In genomic region chr16:23987341-23988156, GRCm38 (mm10) we compare ENCODE assay signal across 9 mouse cellular contexts. TPM values are rescaled to one million over a fixed set of nuclear protein-coding genes. Genes with fewer than 3 reads are reported as not detected.
DNase-seq lines count a peak whose midpoint lies in the region; ATAC-seq and TF ChIP-seq lines count a peak whose summit lies in the region.
"Had no signal": no experiment of that assay in that cellular context is flagged by ENCODE, and none has a peak within 500 bp of the region (broad histone marks: within the 10 kb centered on the region; RNA-seq: fewer than 3 reads in every experiment).

No protein-coding gene starts in this region.

- DNase-seq in 416B (ENCODE audit: low read depth) = peak; percentile 44
- no peak for DNase-seq in ES-E14 (ENCODE audit: low read depth, low spot score)
- peak; percentile 51 for DNase-seq in embryo, embryonic 10 days (ENCODE audit: low spot score)
- DNase-seq in heart, postnatal 0 days (ENCODE audit: low spot score) = no peak
- peak; percentile 65 to 79 for DNase-seq in kidney, postnatal 4 days
- no peak for DNase-seq in layer of hippocampus, adult 9-11 months

- no peak for TF ChIP-seq CTCF in heart, postnatal 0 days (IDR thresholded peaks at IDR 0.05; ENCODE audit: low read depth)
- TF ChIP-seq CTCF in testis, adult 2 months (IDR thresholded peaks at IDR 0.05; ENCODE audit: control insufficient read depth, insufficient read depth, insufficient replicate concordance, low read depth, low read length) = no peak

- in situ Hi-C loops in ES-E14 (cut with MboI; ENCODE audit: low sequenced_read_pairs in 2 of 2, unreplicated experiment in 2 of 2) = loop anchor here (10.0 to 25.0 kb wide), 4 partner anchors 325 to 1277 kb away; no protein-coding TSS in a partner anchor

- H3K4me1 ChIP-seq in ES-E14 (ENCODE audit: control insufficient read depth in 2 of 2, insufficient read depth in 2 of 2, low read length in 2 of 2, poor library complexity in 1 of 2) = peaks cover 10 to 14% of the 10 kb centered on the region in 2 experiments; a peak in 2 of 4 replicates
- peaks cover 18% of the 10 kb centered on the region for H3K4me1 ChIP-seq in heart, postnatal 0 days (ENCODE audit: control insufficient read depth, insufficient read depth)
- H3K4me1 ChIP-seq in midbrain, embryonic 15.5 days = peaks cover 42% of the 10 kb centered on the region
- peaks cover 13% of the 10 kb centered on the region for H3K4me1 ChIP-seq in testis, adult 2 months (ENCODE audit: control insufficient read depth, insufficient read depth, low read length)

- no peaks in the 10 kb centered on the region for H3K9me3 ChIP-seq in ES-E14 (ENCODE audit: control insufficient read depth, insufficient read depth, low read depth, low read length)
- H3K9me3 ChIP-seq in heart, postnatal 0 days (replicated peaks; ENCODE audit: control insufficient read depth, low read length) = no peaks in the 10 kb centered on the region
- H3K9me3 ChIP-seq in midbrain, embryonic 15.5 days = no peaks in the 10 kb centered on the region

- H3K36me3 ChIP-seq in ES-E14 (ENCODE audit: control insufficient read depth, insufficient read depth, low read length, poor library complexity, severe bottlenecking) = no peaks in the 10 kb centered on the region
- no peaks in the 10 kb centered on the region for H3K36me3 ChIP-seq in heart, postnatal 0 days (replicated peaks; ENCODE audit: control insufficient read depth, insufficient read depth, low read length)
- H3K36me3 ChIP-seq in midbrain, embryonic 15.5 days (replicated peaks) = no peaks in the 10 kb centered on the region
- no peaks in the 10 kb centered on the region for H3K36me3 ChIP-seq in testis, adult 2 months (ENCODE audit: control insufficient read depth, insufficient read depth, low read length)

- H3K4me3 ChIP-seq in ES-E14 (ENCODE audit: insufficient read depth in 1 of 2, low read depth in 1 of 2, low read length in 2 of 2, poor library complexity in 1 of 2, severe bottlenecking in 1 of 2) = peak overlapping the region; percentile 71 to 97
- peak overlapping the region; percentile 76 for H3K4me3 ChIP-seq in heart, postnatal 0 days (ENCODE audit: low read depth, low read length)
- peak overlapping the region; percentile 53 for H3K4me3 ChIP-seq in midbrain, embryonic 15.5 days
- H3K4me3 ChIP-seq in testis, adult 2 months (ENCODE audit: control insufficient read depth, low read depth, low read length) = peak overlapping the region; percentile 79

- TF ChIP-seq POLR2A in testis, adult 2 months (IDR thresholded peaks at IDR 0.05; ENCODE audit: control insufficient read depth, low read depth, low read length) = no peak

- peak overlapping the region; percentile 97 for H3K4me2 ChIP-seq in heart, postnatal 0 days (ENCODE audit: low read depth, low read length)
- H3K4me2 ChIP-seq in midbrain, embryonic 15.5 days = peak overlapping the region; percentile 92

- no peak overlapping the region for H3K27ac ChIP-seq in ES-E14 (ENCODE audit: insufficient read depth, low read depth, low read length, poor library complexity, severe bottlenecking)
- H3K27ac ChIP-seq in heart, postnatal 0 days (ENCODE audit: low read depth) = peak overlapping the region; percentile 100
- peak overlapping the region; percentile 96 for H3K27ac ChIP-seq in midbrain, embryonic 15.5 days
- H3K27ac ChIP-seq in testis, adult 2 months (ENCODE audit: control insufficient read depth, insufficient read depth, low read depth, low read length) = peak overlapping the region; percentile 73

- TF ChIP-seq EP300 in heart, postnatal 0 days (IDR thresholded peaks at IDR 0.05; ENCODE audit: low read depth) = no peak

- no peaks in the 10 kb centered on the region for H3K27me3 ChIP-seq in heart, postnatal 0 days (ENCODE audit: control insufficient read depth, insufficient read depth, low read length)
- peaks cover 29% of the 10 kb centered on the region for H3K27me3 ChIP-seq in midbrain, embryonic 15.5 days (replicated peaks)
- peaks cover 8% of the 10 kb centered on the region for H3K27me3 ChIP-seq in testis, adult 2 months (ENCODE audit: control insufficient read depth, insufficient read depth, low read length)

- H3K9ac ChIP-seq in ES-E14 (ENCODE audit: insufficient read depth, low read depth, low read length, poor library complexity, severe bottlenecking) = peak overlapping the region; percentile 78
- H3K9ac ChIP-seq in heart, postnatal 0 days (replicated peaks; ENCODE audit: low read depth, low read length) = peak overlapping the region; percentile 99
- H3K9ac ChIP-seq in midbrain, embryonic 15.5 days = peak overlapping the region; percentile 74

- no peak for ATAC-seq in heart, postnatal 0 days (ENCODE audit: insufficient read depth, low read depth)
- ATAC-seq in midbrain, embryonic 15.5 days (replicated peaks) = peak; percentile 15

- WGBS in heart, postnatal 0 days = under 1% methylated on average over 62 of the region's 64 CpGs
- WGBS in midbrain, embryonic 15.5 days = under 1% methylated on average over 64 of the region's 64 CpGs

TF ChIP-seq in ES-E14, 5 proteins besides CTCF, POLR2A, EP300 and RAD21:
- TF ChIP-seq ZNF384 (IDR thresholded peaks at IDR 0.05; ENCODE audit: low read depth, low read length) (no peak), ZC3H11A (IDR thresholded peaks at IDR 0.05; ENCODE audit: borderline replicate concordance, low read depth, low read length) (no peak), HCFC1 (IDR thresholded peaks at IDR 0.05; ENCODE audit: borderline replicate concordance, insufficient read depth, low read length) (no peak), MAFK (IDR thresholded peaks at IDR 0.05; ENCODE audit: insufficient read depth, low read depth, low read length) (no peak), CHD2 (IDR thresholded peaks at IDR 0.05; ENCODE audit: low read depth, low read length) (no peak)
TF ChIP-seq in ES-E14: peak in this region for 0.

RNA-seq across cellular contexts. Expression of gene Gm37419, which starts 0.7 kb away (rescaled TPM):
- not detected in 2 replicates for total RNA-seq in ES-E14 (2012; rRNA removed)
- total RNA-seq in heart, postnatal 0 days (2014; rRNA removed; ENCODE audit: low replicate concordance) = not detected in 2 replicates
- not detected in 2 replicates for polyA plus RNA-seq in heart, postnatal 0 days (2015; fragmentation: Nextera tagmentation; extraction: Ambion mirVana)
- not detected in 2 replicates for polyA plus RNA-seq in midbrain, embryonic 15.5 days (2015; fragmentation: Nextera tagmentation; extraction: Ambion mirVana)
- not detected in 2 replicates for polyA plus RNA-seq in testis, adult 2 months (2012; rRNA removed)
- total RNA-seq: gastrocnemius, adult 8-10 months had no signal

RNA-seq across cellular contexts. Expression of gene Bcl6, which starts 1.1 kb away (rescaled TPM):
- 1.1 and 1.5 TPM in 2 replicates for total RNA-seq in ES-E14 (2012; rRNA removed)
- 0.23 and 2.8 TPM in 2 replicates for total RNA-seq in heart, postnatal 0 days (2014; rRNA removed; ENCODE audit: low replicate concordance)
- polyA plus RNA-seq in heart, postnatal 0 days (2015; fragmentation: Nextera tagmentation; extraction: Ambion mirVana) = 0.19 and 0.25 TPM in 2 replicates
- 0.47 and 0.57 TPM in 2 replicates for polyA plus RNA-seq in midbrain, embryonic 15.5 days (2015; fragmentation: Nextera tagmentation; extraction: Ambion mirVana)
- 2.2 and 2.4 TPM in 2 replicates for polyA plus RNA-seq in testis, adult 2 months (2012; rRNA removed)

RNA-seq across cellular contexts. Expression of gene Rtp2, which starts 55.4 kb away (rescaled TPM):
- 0.18 TPM in 1 of 2 replicates, not detected in the other for total RNA-seq in ES-E14 (2012; rRNA removed)
- not detected in 2 replicates for total RNA-seq in heart, postnatal 0 days (2014; rRNA removed; ENCODE audit: low replicate concordance)
- not detected in 2 replicates for polyA plus RNA-seq in heart, postnatal 0 days (2015; fragmentation: Nextera tagmentation; extraction: Ambion mirVana)
- 0.11 and 0.22 TPM in 2 replicates for polyA plus RNA-seq in midbrain, embryonic 15.5 days (2015; fragmentation: Nextera tagmentation; extraction: Ambion mirVana)
- polyA plus RNA-seq in testis, adult 2 months (2012; rRNA removed) = 0.20 and 0.66 TPM in 2 replicates
- total RNA-seq: gastrocnemius, adult 8-10 months had no signal

Comparison
In these comparisons a context has a peak if more than half of its experiments do, and no peak if none do; other contexts are left out.
1. DNase-seq: peak in 416B (single experiment), embryo, embryonic 10 days (single experiment) and kidney, postnatal 4 days (2 of 2); none in ES-E14 (single experiment), heart, postnatal 0 days (single experiment) and layer of hippocampus, adult 9-11 months (single experiment).
2. Peak in every context shown above with its lines, with median percentiles within 50 percentile points of each other: H3K4me3 ChIP-seq and H3K9ac ChIP-seq.